Mouse (Mus musculus) stomach, adult 2 months (tissue): ENCODE results near the gene Endov. TPM values are rescaled to one million over a fixed set of nuclear protein-coding genes. Genes with fewer than 3 reads are reported as not detected.

Experiments used
- polyA plus RNA-seq: library from polyadenylated mRNA; depleted of rRNA; stranded (reverse); fragments of >200 nt; gene quantifications from 2 replicates; pipeline ENCODE4 v1.2.3, GENCODE M21; 2012; rRNA removed

Endov gene
- 8.5 and 8.6 TPM in 2 replicates for polyA plus RNA-seq

GRCm38 (mm10) chr11:119490861-119491689 is at the start of gene Endov:
Gene Endov (plus strand): TSS chr11:119491347.

GRCm38 (mm10) chr11:119547183-119547921 is 56.2 kb downstream of the Endov start, which contains the start of gene Nptx1:
Gene Nptx1 (minus strand): TSS chr11:119547753.

Other genes starting within 250 kb of the Endov start
- 59.8 and 68.5 TPM in 2 replicates for gene Gaa, start 223.5 kb upstream of the Endov start, polyA plus RNA-seq
- 19.2 and 24.3 TPM in 2 replicates for gene Eif4a3, start 191.3 kb upstream of the Endov start, polyA plus RNA-seq
- gene Card14, start 183.6 kb upstream of the Endov start, polyA plus RNA-seq = 1.2 TPM in 2 replicates
- gene Sgsh, start 135.8 kb upstream of the Endov start, polyA plus RNA-seq = 11.9 and 12.6 TPM in 2 replicates
- gene Slc26a11, start 135.8 kb upstream of the Endov start, polyA plus RNA-seq = 8.5 and 9.5 TPM in 2 replicates
- gene Rnf213, start 98.2 kb upstream of the Endov start, polyA plus RNA-seq = 2.6 and 4.3 TPM in 2 replicates
- gene Nptx1, start 56.4 kb downstream of the Endov start, polyA plus RNA-seq = 0.51 and 0.67 TPM in 2 replicates
- gene Rptor, start 111.6 kb downstream of the Endov start, polyA plus RNA-seq = 10.3 and 10.9 TPM in 2 replicates